Mouse (Mus musculus): Measurements from ENCODE around the gene Bdkrb2. TPM values are rescaled to one million over a fixed set of nuclear protein-coding genes. Genes with fewer than 3 reads are reported as not detected.

Bdkrb2 gene
- total RNA-seq, 2 experiments from 2014 or later, result 0.60 to 0.72 TPM

- DNase-seq (ENCODE audit: low spot score in 2 of 2), result no peak
Observed at GRCm38 (mm10) chr12:105545696-105546435, 17.2 kb upstream of the Bdkrb2 start.

GRCm38 (mm10) chr12:105546538-105546937, 16.5 kb upstream of the Bdkrb2 start:
- no peak for DNase-seq (ENCODE audit: low spot score in 2 of 2)

- DNase-seq (ENCODE audit: low spot score in 2 of 2), result no peak
Observed at GRCm38 (mm10) chr12:105547151-105547550, 15.9 kb upstream of the Bdkrb2 start.

- DNase-seq (ENCODE audit: low spot score in 2 of 2), result no peak
Observed at GRCm38 (mm10) chr12:105548001-105548400, 15.0 kb upstream of the Bdkrb2 start.

GRCm38 (mm10) chr12:105548881-105549280, 14.1 kb upstream of the Bdkrb2 start:
- no peak for DNase-seq (ENCODE audit: low spot score in 2 of 2)

- DNase-seq (ENCODE audit: low spot score in 2 of 2), result no peak
Observed at GRCm38 (mm10) chr12:105549835-105550802, 12.9 kb upstream of the Bdkrb2 start.

- DNase-seq (ENCODE audit: low spot score in 2 of 2), result peak in 1 of 2 experiments; percentile 32
Observed at GRCm38 (mm10) chr12:105551551-105551989, 11.5 kb upstream of the Bdkrb2 start.

GRCm38 (mm10) chr12:105554151-105554772, 8.8 kb upstream of the Bdkrb2 start:
- no peak for DNase-seq (ENCODE audit: low spot score in 2 of 2)

GRCm38 (mm10) chr12:105555172-105555571, 7.9 kb upstream of the Bdkrb2 start:
- DNase-seq (ENCODE audit: low spot score in 2 of 2), result no peak

- DNase-seq (ENCODE audit: low spot score in 2 of 2), result no peak
Observed at GRCm38 (mm10) chr12:105557250-105557925, 5.6 kb upstream of the Bdkrb2 start.

- DNase-seq (ENCODE audit: low spot score in 2 of 2), result no peak
Observed at GRCm38 (mm10) chr12:105561007-105561534, 2.0 kb upstream of the Bdkrb2 start.

GRCm38 (mm10) chr12:105562056-105562820, 788 bp upstream of the Bdkrb2 start:
- DNase-seq (ENCODE audit: low spot score in 2 of 2), result no peak

- DNase-seq (ENCODE audit: low spot score in 2 of 2), result no peak
Observed at GRCm38 (mm10) chr12:105563726-105564275, 775 bp downstream of the Bdkrb2 start.

- DNase-seq (ENCODE audit: low spot score in 2 of 2), result no peak
Observed at GRCm38 (mm10) chr12:105565221-105565620, 2.2 kb downstream of the Bdkrb2 start.

- DNase-seq (ENCODE audit: low spot score in 2 of 2), result no peak
Observed at GRCm38 (mm10) chr12:105571867-105572266, 8.8 kb downstream of the Bdkrb2 start.

GRCm38 (mm10) chr12:105572622-105573021, 9.6 kb downstream of the Bdkrb2 start:
- no peak for DNase-seq (ENCODE audit: low spot score in 2 of 2)

- no peak for DNase-seq (ENCODE audit: low spot score in 2 of 2)
Observed at GRCm38 (mm10) chr12:105574356-105574755, 11.3 kb downstream of the Bdkrb2 start.

- no peak for DNase-seq (ENCODE audit: low spot score in 2 of 2)
Observed at GRCm38 (mm10) chr12:105580490-105580889, 17.5 kb downstream of the Bdkrb2 start.

GRCm38 (mm10) chr12:105582486-105582885, 19.5 kb downstream of the Bdkrb2 start:
- DNase-seq (ENCODE audit: low spot score in 2 of 2), result no peak

GRCm38 (mm10) chr12:105583484-105583883, 20.5 kb downstream of the Bdkrb2 start:
- DNase-seq (ENCODE audit: low spot score in 2 of 2), result no peak
